12 mouse cellular contexts compared by ENCODE assay signal in the genomic region with DNA sequence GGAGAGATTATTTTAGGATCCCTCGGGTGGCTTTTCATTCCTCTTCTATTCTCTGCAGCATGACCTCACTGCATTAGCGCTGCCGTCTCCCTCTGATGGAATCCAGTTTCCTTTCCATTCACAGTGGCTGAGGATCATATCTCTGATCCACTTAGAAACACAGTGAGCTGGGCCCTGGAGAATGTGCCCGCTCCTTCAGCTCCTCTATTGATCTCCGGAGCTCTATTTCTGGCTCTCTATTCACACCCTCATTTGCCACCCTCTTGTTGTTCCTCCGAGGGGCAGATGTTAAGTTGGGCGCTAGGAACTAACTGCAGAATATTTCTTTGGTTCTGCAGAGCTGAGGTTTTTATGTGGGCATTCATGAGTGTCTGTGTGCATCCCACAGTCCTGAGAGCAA.
DNase-seq lines count a peak whose midpoint lies in the region; ATAC-seq lines count a peak whose summit lies in the region.
"Had no signal": no experiment of that assay in that cellular context is flagged by ENCODE, and none has a peak within 500 bp of the region (broad histone marks: within the 10 kb centered on the region; RNA-seq: fewer than 3 reads in every experiment).

No protein-coding gene starts in this region.

- intact Hi-C loops in heart, postnatal 25 days (cut with DNase I) = no loop called here

- no peak for DNase-seq in frontal cortex, postnatal 10 days (ENCODE audit: low spot score in 2 of 2)
- peak; percentile 55 for DNase-seq in Muller cell, postnatal 12 days (ENCODE audit: inconsistent ontology term)
- peak; percentile 95 for DNase-seq in heart, adult 11 months
- DNase-seq in heart, postnatal 25 days (ENCODE audit: low spot score) = peak; percentile 10
- no peak for DNase-seq in kidney, adult 9 months
- DNase-seq in thymus, postnatal 25 days = no peak
- DNase-seq: adrenal gland, postnatal 14 days; cerebellum, postnatal 10 days; kidney, postnatal 4 days had no signal

- peak; percentile 89 for ATAC-seq in frontal cortex, adult (ENCODE audit: low TSS enrichment)
- no peak; the same call in 1 of the 2 replicates for ATAC-seq in cerebellum, adult (ENCODE audit: insufficient number of reproducible peaks, low FRiP score, low TSS enrichment)
- ATAC-seq: midbrain, embryonic 16.5 days had no signal

Comparison
In these comparisons a context has a peak if more than half of its experiments do, and no peak if none do; other contexts are left out.
1. DNase-seq: peak in Muller cell, postnatal 12 days (single experiment), heart, adult 11 months (single experiment) and heart, postnatal 25 days (single experiment); none in frontal cortex, postnatal 10 days (0 of 2), kidney, adult 9 months (single experiment) and thymus, postnatal 25 days (single experiment).